Mouse (Mus musculus): ENCODE results near the gene Gadd45g. TPM values are rescaled to one million over a fixed set of nuclear protein-coding genes. Genes with fewer than 3 reads are reported as not detected.

Gene Gadd45g
- polyA plus RNA-seq, 1 experiment, result 202 TPM

DNA sequence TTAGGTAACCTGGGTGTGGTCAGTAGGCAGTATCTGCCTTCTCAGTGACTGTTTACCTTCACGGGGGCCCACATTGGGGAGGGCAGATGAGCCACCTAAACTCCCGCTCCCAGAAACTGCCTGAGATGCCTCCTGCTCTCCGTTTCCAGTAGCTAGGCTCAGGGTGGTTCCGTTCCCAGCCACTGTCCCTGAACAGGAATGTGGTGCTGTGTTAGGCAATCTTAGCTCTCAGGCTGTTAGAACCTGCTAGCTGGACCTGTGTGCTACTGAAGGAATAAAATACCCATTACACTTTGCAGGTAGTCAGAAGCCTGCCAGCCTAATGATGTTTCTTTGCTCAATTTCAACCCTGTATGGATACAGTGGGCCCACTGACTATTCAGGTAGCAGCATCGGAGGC is 37.8 kb downstream of the Gadd45g start:
- TF ChIP-seq E2F4 (IDR thresholded peaks at IDR 0.05; ENCODE audit: insufficient read depth) (no peak), MYOD1 (IDR thresholded peaks at IDR 0.05; ENCODE audit: control insufficient read depth in 1 of 3, insufficient read length in 2 of 3, low read depth in 2 of 3) (no peak), SRF (IDR thresholded peaks at IDR 0.05; ENCODE audit: control insufficient read depth, insufficient read length, low read depth) (no peak), USF1 (IDR thresholded peaks at IDR 0.05; ENCODE audit: low read depth) (no peak), TCF3 (IDR thresholded peaks at IDR 0.05; ENCODE audit: insufficient read length, low read depth) (no peak), POLR2AphosphoS2 (IDR thresholded peaks at IDR 0.05; ENCODE audit: insufficient read length, low read depth) (no peak), MAX (IDR thresholded peaks at IDR 0.05; ENCODE audit: low read depth) (no peak), REST (IDR thresholded peaks at IDR 0.05; ENCODE audit: insufficient read depth, insufficient read length) (no peak), POLR2A (IDR thresholded peaks at IDR 0.05; ENCODE audit: insufficient read length, low read depth) (no peak), MYOG (IDR thresholded peaks at IDR 0.05; ENCODE audit: control insufficient read depth in 1 of 3, insufficient read depth in 1 of 3, insufficient read length in 2 of 3, low read depth in 2 of 3) (no peak), CEBPB (IDR thresholded peaks at IDR 0.05; ENCODE audit: insufficient read depth, poor library complexity, severe bottlenecking) (no peak), TCF12 (IDR thresholded peaks at IDR 0.05; ENCODE audit: insufficient read depth, poor library complexity, severe bottlenecking) (no peak)
- Histone ChIP-seq H3K4me2 (ENCODE audit: low read depth) (no peak overlapping the region), H3K27me3 (ENCODE audit: control insufficient read depth, insufficient read depth, insufficient read length) (no peaks in the 10 kb centered on the region), H3K36me3 (ENCODE audit: control insufficient read depth, insufficient read depth) (no peaks in the 10 kb centered on the region), H3K4me3 (no peak overlapping the region), H3K79me2 (ENCODE audit: control insufficient read depth, insufficient read depth) (no peaks in the 10 kb centered on the region), H3ac (ENCODE audit: control insufficient read depth, insufficient read length) (no peak overlapping the region)

GRCm38 (mm10) chr13:51885594-51885993 is 39.1 kb downstream of the Gadd45g start:
- Histone ChIP-seq H3K4me3 (no peak overlapping the region), H3K4me2 (ENCODE audit: low read depth) (peak overlapping the region; percentile 82), H3K36me3 (ENCODE audit: control insufficient read depth, insufficient read depth) (no peaks in the 10 kb centered on the region)

GRCm38 (mm10) chr13:51886085-51886484 is 39.6 kb downstream of the Gadd45g start:
- H3K36me3 ChIP-seq (ENCODE audit: control insufficient read depth, insufficient read depth), result no peaks in the 10 kb centered on the region
- H3K27me3 ChIP-seq (ENCODE audit: control insufficient read depth, insufficient read depth, insufficient read length), result no peaks in the 10 kb centered on the region
- TF ChIP-seq SRF (IDR thresholded peaks at IDR 0.05; ENCODE audit: control insufficient read depth, insufficient read length, low read depth) (no peak), CEBPB (IDR thresholded peaks at IDR 0.05; ENCODE audit: insufficient read depth, poor library complexity, severe bottlenecking) (0 out of 2 replicates have a peak, but pooled peaks have one; percentile 19), MYOD1 (IDR thresholded peaks at IDR 0.05; ENCODE audit: control insufficient read depth in 1 of 3, insufficient read length in 2 of 3, low read depth in 2 of 3) (peak; percentile 44 to 74 (median 73)), MYOG (IDR thresholded peaks at IDR 0.05; ENCODE audit: control insufficient read depth in 1 of 3, insufficient read depth in 1 of 3, insufficient read length in 2 of 3, low read depth in 2 of 3) (peak in 1 of 3 experiments; percentile 72), TCF12 (IDR thresholded peaks at IDR 0.05; ENCODE audit: insufficient read depth, poor library complexity, severe bottlenecking) (peak; percentile 18)
- H3K4me2 ChIP-seq (ENCODE audit: low read depth), result peak overlapping the region; percentile 82
- H3K79me2 ChIP-seq (ENCODE audit: control insufficient read depth, insufficient read depth), result no peaks in the 10 kb centered on the region
- H3ac ChIP-seq (ENCODE audit: control insufficient read depth, insufficient read length), result no peak overlapping the region
- no peak overlapping the region for H3K4me3 ChIP-seq

More at GRCm38 (mm10) chr13:51885594-51885993, 39.1 kb downstream of the Gadd45g start:
- H3ac ChIP-seq (ENCODE audit: control insufficient read depth, insufficient read length), result no peak overlapping the region
- no peaks in the 10 kb centered on the region for H3K27me3 ChIP-seq (ENCODE audit: control insufficient read depth, insufficient read depth, insufficient read length)
- no peaks in the 10 kb centered on the region for H3K79me2 ChIP-seq (ENCODE audit: control insufficient read depth, insufficient read depth)
- TF ChIP-seq TCF12 (IDR thresholded peaks at IDR 0.05; ENCODE audit: insufficient read depth, poor library complexity, severe bottlenecking), result no peak
- TF ChIP-seq MYOG (IDR thresholded peaks at IDR 0.05; ENCODE audit: control insufficient read depth in 1 of 3, insufficient read depth in 1 of 3, insufficient read length in 2 of 3, low read depth in 2 of 3), result peak in 1 of 3 experiments; percentile 79
- TF ChIP-seq SRF (IDR thresholded peaks at IDR 0.05; ENCODE audit: control insufficient read depth, insufficient read length, low read depth), result no peak
- no peak for TF ChIP-seq TCF3 (IDR thresholded peaks at IDR 0.05; ENCODE audit: insufficient read length, low read depth)
- TF ChIP-seq MYOD1 (IDR thresholded peaks at IDR 0.05; ENCODE audit: control insufficient read depth in 1 of 3, insufficient read length in 2 of 3, low read depth in 2 of 3), result peak in 2 of 3 experiments; percentile 27 to 65
- no peak for TF ChIP-seq MAX (IDR thresholded peaks at IDR 0.05; ENCODE audit: low read depth)

DNA sequence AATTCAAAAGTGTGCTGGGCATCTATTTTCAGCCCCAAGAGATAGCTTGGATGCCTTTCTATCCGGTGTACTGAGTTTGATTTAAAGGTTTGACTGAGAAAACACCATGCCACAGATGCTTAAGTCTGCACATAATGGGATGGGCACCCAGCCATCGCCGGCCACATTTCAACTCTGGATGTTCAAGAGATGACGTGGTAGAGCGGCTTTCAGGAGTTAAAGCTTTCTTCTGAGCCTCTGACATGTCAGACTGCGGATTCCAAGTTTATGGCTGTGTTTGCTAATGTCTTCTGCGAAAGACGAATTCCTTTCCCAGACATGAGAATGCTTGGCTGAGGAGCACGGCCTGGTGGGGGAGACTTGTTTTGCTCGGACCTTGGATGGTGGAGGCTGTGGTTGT is 40.2 kb downstream of the Gadd45g start:
- TF ChIP-seq TCF3 (IDR thresholded peaks at IDR 0.05; ENCODE audit: insufficient read length, low read depth) (no peak), POLR2A (IDR thresholded peaks at IDR 0.05; ENCODE audit: insufficient read length, low read depth) (no peak), MAX (IDR thresholded peaks at IDR 0.05; ENCODE audit: low read depth) (no peak), MYOD1 (IDR thresholded peaks at IDR 0.05; ENCODE audit: control insufficient read depth in 1 of 3, insufficient read length in 2 of 3, low read depth in 2 of 3) (no peak)
- Histone ChIP-seq H3K27me3 (ENCODE audit: control insufficient read depth, insufficient read depth, insufficient read length) (no peaks in the 10 kb centered on the region), H3ac (ENCODE audit: control insufficient read depth, insufficient read length) (no peak overlapping the region), H3K36me3 (ENCODE audit: control insufficient read depth, insufficient read depth) (no peaks in the 10 kb centered on the region), H3K79me2 (ENCODE audit: control insufficient read depth, insufficient read depth) (no peaks in the 10 kb centered on the region), H3K4me3 (no peak overlapping the region), H3K4me2 (ENCODE audit: low read depth) (peak overlapping the region; percentile 82)

DNA sequence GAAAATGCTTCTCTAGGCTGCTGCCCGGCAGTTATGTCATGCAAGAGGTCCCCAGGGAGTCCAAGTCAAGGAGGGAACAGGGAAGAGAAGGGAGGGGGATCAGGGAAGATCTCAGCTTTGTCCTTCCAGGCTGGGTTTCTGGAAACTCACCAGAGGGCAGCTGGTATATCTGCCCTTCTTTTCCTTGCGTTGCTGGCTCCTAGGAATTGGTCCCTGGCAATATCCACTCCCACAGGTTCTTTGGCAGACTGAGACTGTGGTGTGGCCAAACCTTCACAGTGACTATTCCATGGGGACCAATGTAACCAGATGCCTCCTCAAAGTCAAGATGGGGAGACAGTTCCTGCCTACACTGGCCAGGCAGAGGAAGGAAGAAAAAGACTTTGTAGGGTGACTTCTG is 41.9 kb downstream of the Gadd45g start:
- H3K27me3 ChIP-seq (ENCODE audit: control insufficient read depth, insufficient read depth, insufficient read length), result no peaks in the 10 kb centered on the region
- H3K4me2 ChIP-seq (ENCODE audit: low read depth), result peak overlapping the region; percentile 82
- no peaks in the 10 kb centered on the region for H3K36me3 ChIP-seq (ENCODE audit: control insufficient read depth, insufficient read depth)
- H3K4me3 ChIP-seq, result no peak overlapping the region
- TF ChIP-seq SRF (IDR thresholded peaks at IDR 0.05; ENCODE audit: control insufficient read depth, insufficient read length, low read depth) (no peak), REST (IDR thresholded peaks at IDR 0.05; ENCODE audit: insufficient read depth, insufficient read length) (no peak), CEBPB (IDR thresholded peaks at IDR 0.05; ENCODE audit: insufficient read depth, poor library complexity, severe bottlenecking) (no peak), MAX (IDR thresholded peaks at IDR 0.05; ENCODE audit: low read depth) (no peak), TCF3 (IDR thresholded peaks at IDR 0.05; ENCODE audit: insufficient read length, low read depth) (no peak), MYOD1 (IDR thresholded peaks at IDR 0.05; ENCODE audit: control insufficient read depth in 1 of 3, insufficient read length in 2 of 3, low read depth in 2 of 3) (no peak), POLR2AphosphoS2 (IDR thresholded peaks at IDR 0.05; ENCODE audit: insufficient read length, low read depth) (no peak), USF1 (IDR thresholded peaks at IDR 0.05; ENCODE audit: low read depth) (no peak), POLR2A (IDR thresholded peaks at IDR 0.05; ENCODE audit: insufficient read length, low read depth) (no peak), MYOG (IDR thresholded peaks at IDR 0.05; ENCODE audit: control insufficient read depth in 1 of 3, insufficient read depth in 1 of 3, insufficient read length in 2 of 3, low read depth in 2 of 3) (no peak), TCF12 (IDR thresholded peaks at IDR 0.05; ENCODE audit: insufficient read depth, poor library complexity, severe bottlenecking) (no peak), E2F4 (IDR thresholded peaks at IDR 0.05; ENCODE audit: insufficient read depth) (no peak)
- no peak overlapping the region for H3ac ChIP-seq (ENCODE audit: control insufficient read depth, insufficient read length)
- H3K79me2 ChIP-seq (ENCODE audit: control insufficient read depth, insufficient read depth), result no peaks in the 10 kb centered on the region

Data from myocyte (in vitro differentiated cells).